Mouse (Mus musculus) bone marrow, adult 2 months (tissue): ENCODE data around the gene Gfpt2.

Experiments used
- CTCF ChIP-seq: fragments of 200-500 bp; IDR thresholded peaks from 2 replicates; pipeline ENCODE4 v1.5.1; 2011; ENCODE audit warnings: low read length, control low read depth; ENCODE audit not compliant: control insufficient read depth, insufficient read depth
- POLR2A ChIP-seq: fragments of 200-500 bp; IDR thresholded peaks from 2 replicates; pipeline ENCODE4 v1.6.1; 2011; ENCODE audit warnings: low read depth, mild to moderate bottlenecking, control low read depth, low read length, borderline replicate concordance; ENCODE audit not compliant: control insufficient read depth

- TF ChIP-seq CTCF (no peak), POLR2A (no peak)
Measured at GRCm38 (mm10) chr11:49847811-49848078, 53.8 kb downstream of the Gfpt2 start.
